Mouse (Mus musculus): ENCODE results near the gene Olfr316. TPM values are rescaled to one million over a fixed set of nuclear protein-coding genes. Genes with fewer than 3 reads are reported as not detected.
"Not testable (repeated sequence)": the region's sequence is repeated elsewhere in the genome, so short reads cannot be mapped to it uniquely, and the experiment has no call there.

The Olfr316 gene
- total RNA-seq (2022) = not detected

DNA sequence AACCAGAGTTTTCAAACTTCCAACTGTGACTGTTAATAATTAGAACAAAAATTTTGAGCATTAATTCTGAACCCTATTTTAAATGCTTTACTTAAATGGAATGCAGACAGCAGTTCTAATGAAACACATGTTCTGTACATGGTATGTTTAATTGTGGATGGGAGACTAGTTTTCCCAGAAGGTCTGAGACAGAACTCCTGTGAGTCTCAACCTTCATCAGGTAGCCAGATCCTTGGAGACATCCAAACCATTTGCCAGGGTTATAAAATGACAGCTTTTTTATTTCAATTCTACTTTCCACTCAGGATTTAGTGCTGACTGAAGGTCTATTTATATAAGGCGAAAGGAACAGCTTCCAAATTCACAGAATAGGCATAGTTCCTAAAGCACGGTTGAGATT lies at the start of gene Olfr316:
Gene Olfr316 (plus strand): TSS at position 301 of the 400 bp plus-strand sequence.
- DNase-seq = no peak

DNA sequence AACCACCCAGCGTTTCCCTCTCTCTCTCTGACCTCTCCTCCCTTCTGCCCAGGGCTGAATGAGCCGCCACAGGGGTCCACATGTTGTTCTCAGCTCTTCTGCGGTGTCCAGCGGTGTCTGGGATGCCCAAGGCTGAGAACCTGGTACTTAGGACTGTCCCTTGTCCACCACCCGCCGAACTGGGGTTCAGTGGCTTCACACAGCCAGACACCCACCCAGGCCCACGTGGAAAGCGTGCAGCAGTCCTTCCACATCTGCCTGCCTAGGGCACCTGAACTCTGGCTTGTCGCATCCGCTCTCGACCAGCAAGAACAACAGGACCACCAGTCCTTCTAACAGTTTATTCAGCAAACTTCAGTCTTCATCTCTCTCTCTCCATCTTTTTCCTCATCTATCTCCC lies 43.4 kb upstream of the Olfr316 start:
- no peak for DNase-seq

DNA sequence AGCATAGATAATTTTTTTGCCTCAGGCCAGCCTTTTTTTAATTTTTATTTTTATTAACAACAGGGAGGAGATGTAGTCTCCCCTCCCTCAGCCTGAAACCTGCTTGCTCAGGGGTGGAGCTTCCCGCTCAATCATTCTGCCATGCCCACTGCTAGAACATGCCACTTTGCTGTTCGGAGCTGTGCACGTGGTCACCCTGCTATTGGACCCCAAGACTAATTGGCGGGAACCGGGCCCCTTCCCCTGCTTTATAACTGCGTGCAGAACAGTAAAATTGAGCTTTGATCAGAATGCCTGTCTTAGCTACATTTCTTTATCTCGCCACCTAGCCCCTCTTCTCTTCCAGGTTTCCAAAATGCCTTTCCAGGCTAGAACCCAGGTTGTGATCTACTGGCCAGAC lies 34.8 kb upstream of the Olfr316 start:
- not testable (repeated sequence) for DNase-seq

DNA sequence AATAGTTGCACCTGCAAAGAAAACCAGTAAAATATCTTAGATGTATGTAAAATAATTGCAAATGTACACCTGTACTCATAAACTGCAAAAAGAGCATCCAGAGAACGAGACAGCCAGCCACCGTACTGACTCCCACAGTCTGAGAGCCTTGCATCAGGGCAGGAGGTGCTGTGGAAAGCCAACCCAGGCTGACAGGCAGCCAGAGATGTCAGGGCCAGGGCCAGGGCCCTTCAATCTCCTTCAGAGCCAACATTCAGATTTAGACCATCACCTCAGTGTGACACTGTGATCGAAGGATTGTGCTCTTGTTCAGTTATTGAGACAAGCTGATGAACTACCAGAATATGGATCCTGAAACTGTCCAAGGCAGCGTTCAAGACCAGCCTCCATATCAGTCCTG lies 32.8 kb upstream of the Olfr316 start:
- no peak for DNase-seq

DNA sequence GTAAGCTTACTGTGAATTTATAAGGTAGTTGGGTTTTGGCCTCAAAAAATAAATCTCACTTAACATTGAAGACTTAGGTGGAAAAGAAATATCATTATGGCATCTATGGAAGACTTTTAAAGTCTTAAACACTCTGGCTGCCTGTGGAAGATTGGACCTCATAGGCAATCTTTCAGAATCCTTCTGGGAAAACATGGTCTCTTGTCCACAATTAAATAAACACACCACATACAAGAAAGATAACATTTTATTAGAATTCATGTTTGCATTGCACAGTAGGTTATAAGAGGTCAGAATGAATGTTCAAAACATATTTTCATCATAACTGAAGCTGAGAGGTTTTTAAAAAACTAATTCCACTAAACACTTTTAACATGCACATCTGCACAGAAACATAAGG lies 28.6 kb upstream of the Olfr316 start, which contains the start of gene Olfr318:
Gene Olfr318 (minus strand): TSS at position 101 of the 400 bp plus-strand sequence.
- DNase-seq = no peak

DNA sequence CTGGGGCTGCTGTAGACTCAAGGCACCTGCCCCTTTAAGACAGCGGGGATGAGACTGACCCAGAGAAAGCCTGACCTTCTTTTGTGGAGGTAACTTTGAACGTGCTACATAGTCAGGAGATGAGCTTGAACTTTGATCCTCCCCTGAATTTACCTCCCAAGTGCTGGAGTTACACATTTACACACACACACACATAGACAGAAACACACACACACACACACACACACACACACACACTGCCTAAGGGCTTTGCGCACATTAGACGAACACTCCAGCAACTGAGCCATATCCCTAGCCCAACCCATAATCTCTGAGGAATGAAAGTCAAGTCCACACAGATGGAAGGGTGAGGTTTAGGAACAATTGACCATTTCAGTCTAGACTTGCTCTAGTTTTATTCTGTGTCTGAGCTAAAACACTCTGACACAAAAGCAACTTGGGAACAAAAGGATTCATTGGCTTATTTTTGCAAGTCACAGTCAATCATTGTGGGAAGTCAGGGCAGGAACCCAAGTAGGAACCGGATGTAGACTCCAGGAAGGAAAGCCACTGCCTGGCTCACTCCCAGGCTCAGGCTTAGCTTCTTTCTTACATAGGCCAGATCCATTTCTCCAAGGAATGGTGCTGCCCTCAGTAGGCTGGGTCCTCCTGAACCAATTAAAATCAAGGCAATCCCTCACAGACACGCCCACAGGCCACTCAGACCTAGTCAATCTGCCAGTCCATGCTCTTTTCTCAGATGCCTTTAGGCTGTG lies 24.5 kb upstream of the Olfr316 start:
- DNase-seq = not testable (repeated sequence)

DNA sequence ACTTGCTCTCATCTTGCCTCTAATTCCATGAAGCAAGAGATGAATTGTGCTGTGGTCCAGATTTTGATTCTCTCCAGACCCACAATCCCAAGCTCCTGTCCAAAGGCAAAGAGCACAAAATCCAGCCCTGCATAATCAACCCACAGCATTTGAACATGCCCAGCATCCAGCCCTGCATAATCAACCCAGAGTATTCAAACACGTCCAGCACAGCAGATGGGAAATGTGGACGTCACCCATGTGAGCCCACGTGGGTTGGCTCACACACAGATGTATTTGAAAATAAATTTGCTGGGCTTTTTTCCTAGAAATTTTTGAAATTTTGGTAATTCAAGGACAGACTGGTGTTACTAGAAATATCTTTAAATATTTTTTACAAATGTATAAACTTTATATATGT lies 19.2 kb upstream of the Olfr316 start:
- DNase-seq = no peak

DNA sequence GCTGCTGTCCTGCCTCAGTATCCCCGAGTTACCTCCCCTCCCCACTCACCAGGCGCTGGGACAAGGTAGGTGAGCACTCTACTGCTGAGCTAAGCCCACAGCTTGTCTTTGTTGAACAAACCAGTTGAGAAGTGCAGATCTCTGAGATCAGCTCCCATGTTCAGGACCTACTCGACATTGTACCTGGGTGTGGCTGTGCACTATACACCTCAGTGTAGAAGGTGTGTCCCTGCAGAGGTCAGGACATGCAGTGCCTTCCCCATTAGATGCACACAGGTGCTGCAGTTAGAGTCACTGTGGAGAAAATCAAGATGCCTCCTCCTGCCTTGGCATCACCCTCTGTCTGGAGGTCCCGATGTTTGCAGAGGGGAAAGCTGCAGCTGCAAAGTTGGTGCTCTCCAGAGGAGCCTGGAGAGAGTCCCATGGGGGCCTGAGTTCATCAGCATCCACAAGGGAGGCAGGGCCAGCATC lies 13.7 kb upstream of the Olfr316 start, which contains the start of gene Olfr317:
Gene Olfr317 (minus strand): TSS at position 421 of the 471 bp plus-strand sequence.
- DNase-seq = no peak

DNA sequence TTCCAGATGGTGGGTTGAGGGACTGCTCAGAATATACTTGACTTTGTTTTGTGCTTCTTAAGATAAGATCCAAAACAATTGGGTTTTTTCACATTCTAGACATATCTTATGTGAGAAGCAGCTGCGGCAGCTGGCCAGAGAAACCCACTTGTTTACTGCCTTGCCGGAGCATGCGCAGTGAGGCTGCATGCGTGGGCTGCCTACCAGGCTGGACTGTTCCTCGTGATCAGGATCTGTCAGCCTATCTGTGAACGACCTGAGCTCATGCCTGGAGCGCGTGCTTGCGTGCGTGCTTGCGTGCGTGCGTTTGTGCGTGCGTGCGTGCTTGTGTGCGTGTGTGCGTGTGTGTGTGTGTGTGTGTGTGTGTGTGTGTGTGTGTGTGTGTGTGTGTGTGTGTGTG lies 1.4 kb upstream of the Olfr316 start:
- not testable (repeated sequence) for DNase-seq

DNA sequence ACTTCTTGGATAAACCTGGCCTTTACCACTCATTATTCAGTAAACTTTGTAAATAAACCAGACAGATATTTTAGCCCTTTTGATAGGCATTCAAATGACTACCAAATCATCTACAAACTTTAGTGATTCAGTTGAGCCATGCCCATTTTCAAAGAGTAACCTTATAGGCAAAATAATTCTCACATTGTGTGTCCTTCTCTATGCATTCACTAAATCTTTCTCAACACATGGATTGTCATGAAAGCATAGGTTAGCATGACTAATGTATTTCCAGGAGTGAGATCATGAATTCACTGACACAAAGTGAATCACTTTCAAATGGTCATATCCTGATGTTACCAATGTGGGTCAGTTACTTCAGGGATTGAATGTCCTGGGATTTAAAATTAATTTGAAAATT lies 20.4 kb downstream of the Olfr316 start, which contains the start of gene Olfr315:
Gene Olfr315 (plus strand): TSS at position 301 of the 400 bp plus-strand sequence.
- no peak for DNase-seq

DNA sequence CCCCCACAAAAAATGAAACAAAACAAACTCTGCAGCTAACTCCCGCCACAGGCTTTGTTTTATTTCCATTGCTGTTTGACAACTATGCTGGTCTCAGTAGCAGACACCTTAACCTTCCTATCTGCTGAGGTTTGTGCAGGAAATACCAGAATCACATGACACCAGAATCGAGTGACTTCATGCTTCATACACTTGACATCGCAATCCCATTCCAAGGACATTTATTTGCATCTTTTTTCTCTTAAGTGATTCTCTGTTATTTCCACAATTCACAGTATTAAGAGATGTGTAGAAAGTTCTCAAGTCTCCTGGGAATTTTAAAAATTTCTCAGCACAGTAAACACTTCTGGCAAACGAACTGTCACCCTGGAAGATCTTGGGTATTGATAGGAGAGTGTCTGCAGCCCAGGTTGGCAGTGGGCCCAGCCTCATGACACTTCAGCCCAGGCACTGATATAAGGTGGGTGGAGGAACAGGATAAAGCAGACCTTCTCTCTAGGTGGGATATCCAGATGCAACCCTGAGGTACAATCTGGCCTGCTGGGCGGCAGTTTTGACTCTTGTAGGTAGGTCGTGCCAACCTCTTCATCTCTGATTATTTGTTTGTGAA lies 30.1 kb downstream of the Olfr316 start, which contains the start of gene Olfr314:
Gene Olfr314 (plus strand): TSS at position 473 of the 610 bp plus-strand sequence.
- no peak for DNase-seq

DNA sequence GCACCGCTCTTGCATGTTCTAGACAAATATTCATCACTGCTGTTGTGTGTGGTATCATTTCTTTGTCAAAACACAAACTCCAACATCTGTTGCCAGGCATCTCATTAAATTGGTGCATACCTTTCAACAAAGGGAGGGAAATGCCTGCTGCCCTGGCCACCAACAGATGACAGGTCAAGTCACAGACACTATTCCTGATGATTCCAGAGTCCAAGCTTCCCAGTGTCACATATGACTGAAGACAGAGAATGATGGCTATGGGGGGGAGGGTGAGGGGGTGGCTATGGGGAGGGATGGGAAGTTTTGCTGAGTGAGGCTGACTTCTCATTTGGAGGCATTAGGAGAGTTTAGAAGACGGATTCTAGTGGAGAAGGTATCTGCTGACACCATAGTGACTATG lies 31.6 kb downstream of the Olfr316 start:
- DNase-seq = no peak

DNA sequence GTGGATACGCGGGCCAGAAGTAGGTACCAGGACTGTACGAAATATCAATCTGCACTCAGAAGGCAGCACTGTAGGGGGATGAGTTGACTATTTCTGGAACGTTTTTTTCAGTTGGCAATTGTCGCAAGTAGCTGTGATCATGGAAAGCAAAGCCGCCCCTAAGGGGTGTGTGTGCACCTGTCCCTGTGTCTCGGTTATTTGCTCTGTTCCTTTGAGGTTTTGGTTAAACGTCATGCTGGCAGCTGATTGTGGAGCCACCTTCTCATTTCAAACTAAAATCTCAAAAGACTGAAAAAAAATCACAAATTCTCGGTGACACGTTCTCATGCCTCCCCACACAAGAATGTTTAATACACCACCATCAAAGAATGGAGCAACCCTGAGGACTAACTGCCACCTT lies 35.1 kb downstream of the Olfr316 start:
- no peak for DNase-seq

DNA sequence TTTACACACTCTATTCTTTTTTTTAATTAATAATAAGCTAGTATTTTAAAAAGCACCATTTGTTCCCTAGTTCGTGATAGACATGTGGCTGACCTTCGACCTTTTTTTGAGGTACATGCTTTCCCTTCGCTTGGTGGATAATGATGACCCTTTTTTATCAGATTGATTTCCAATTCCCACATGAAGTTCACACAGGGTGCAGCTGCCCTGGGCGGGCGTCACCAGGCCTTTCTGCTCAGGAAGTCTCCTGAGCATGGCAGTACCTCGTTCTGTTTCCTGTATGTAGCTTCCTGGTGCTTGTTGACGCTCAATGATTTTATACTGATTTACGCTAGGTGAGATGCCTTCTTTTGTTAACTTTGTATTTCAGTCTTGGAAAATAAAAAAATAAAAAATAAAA lies 35.8 kb downstream of the Olfr316 start:
- DNase-seq = no peak

DNA sequence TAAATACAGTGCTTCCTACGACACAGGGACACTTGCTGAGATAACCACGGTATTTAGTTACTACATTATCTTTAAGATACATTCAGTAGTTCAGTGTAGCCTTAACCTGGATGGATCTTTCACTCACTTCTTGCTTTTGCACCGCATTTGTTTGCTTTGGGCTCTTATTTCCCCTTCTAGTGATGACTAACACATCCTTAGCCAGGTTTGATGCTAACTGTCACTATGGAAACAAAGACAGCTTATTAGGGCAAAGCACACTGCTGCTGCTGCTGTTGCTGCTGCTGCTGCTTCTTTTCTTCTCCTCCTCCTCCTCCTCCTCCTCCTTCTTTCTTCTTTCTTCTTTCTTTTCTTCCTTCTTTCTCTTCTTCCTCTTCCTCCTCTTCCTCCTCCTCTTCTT lies 37.0 kb downstream of the Olfr316 start:
- DNase-seq = no peak

DNA sequence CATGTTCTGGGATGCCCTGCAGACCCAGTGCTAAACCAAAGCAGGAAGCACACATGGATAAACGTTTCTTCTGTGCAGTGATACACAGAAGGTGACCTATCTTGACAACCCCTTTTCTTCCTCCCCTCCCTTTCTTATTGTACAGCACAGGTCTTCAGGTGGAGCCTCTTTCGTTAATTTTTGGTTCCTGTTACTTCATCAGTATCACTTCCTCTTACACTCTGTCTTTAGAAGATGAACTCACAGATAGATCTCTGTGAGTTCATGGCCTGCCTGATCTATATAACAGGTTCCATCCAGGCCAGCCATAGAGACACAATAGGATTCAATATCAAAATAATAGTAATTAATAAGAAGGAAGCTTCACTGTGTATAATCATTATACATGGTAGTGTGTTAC lies 37.5 kb downstream of the Olfr316 start:
- no peak for DNase-seq

DNA sequence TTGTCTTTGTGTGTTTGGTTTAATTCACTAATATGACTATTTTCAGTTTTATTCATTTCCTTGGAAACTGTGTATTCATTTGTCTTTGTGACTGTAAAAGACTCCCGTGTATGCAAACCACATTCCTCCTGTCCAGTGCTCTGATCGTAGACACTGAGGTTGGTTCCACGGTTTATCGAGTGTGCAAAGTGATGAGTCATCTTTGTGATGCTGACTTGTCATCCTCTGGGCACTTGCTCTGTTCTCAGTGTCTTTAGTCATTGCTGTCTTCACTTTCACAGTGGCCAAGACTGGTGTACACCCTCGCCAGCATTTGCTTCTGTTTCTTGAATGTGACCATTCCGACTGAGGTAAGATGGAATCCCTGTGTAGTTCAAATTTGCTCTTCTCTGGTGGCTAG lies 38.1 kb downstream of the Olfr316 start:
- DNase-seq = no peak

DNA sequence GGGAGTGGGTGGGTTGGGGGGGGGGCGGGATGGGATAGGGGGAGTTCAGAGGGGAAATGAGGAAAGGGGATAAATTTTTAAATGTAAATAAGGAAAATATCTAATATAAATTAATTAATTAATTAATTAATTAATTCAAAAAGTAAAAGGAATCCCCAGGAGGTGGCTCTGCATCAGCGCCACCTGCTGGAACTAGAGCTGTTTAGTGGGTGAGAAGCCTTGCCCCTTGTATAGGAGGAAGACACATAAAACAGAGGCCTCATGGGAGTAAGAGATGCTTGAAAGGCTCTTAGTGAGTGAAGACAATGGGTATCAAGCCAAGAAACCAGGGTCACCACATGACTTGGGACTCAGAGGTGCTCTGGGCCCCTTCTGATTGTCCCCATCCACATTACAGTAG lies 43.3 kb downstream of the Olfr316 start:
- DNase-seq = no peak

DNA sequence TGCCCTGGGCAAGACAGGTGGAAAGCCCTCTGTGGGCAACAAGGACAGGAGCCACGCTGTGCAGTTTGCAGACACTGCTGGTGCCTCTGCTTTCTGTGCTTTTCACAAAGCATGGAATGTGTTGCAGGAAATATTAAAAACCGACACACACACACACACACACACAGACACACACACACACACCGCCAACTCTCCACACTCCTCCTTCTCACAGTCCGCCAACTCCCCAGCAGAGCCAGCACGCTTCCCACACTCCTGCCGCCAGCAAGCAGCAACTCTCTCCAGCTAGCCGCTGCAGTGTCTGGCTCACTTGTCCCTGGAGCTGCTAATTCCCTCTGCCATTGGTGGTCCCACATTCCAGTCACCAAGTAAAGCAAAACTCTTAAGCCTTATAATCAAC lies 44.3 kb downstream of the Olfr316 start:
- no peak for DNase-seq

DNA sequence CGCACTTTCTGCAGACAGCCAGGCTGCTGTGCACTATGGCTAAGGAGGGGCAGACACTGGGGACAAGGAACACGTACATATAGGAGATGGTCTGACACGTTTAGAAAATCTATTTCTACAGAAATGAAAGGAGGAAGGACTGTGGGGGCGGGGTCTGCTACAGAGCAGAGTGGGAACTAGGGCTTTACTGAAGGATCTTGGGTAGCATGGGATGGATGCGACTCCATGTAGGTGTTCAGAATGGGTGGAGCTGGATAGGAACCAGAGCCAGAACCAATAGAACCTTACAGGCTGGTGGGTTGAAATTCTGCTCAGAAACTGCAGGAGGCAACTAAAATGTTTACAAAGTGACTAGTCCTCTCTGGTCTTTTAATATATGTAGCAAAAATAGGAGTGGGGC lies 47.2 kb downstream of the Olfr316 start:
- DNase-seq = no peak

DNA sequence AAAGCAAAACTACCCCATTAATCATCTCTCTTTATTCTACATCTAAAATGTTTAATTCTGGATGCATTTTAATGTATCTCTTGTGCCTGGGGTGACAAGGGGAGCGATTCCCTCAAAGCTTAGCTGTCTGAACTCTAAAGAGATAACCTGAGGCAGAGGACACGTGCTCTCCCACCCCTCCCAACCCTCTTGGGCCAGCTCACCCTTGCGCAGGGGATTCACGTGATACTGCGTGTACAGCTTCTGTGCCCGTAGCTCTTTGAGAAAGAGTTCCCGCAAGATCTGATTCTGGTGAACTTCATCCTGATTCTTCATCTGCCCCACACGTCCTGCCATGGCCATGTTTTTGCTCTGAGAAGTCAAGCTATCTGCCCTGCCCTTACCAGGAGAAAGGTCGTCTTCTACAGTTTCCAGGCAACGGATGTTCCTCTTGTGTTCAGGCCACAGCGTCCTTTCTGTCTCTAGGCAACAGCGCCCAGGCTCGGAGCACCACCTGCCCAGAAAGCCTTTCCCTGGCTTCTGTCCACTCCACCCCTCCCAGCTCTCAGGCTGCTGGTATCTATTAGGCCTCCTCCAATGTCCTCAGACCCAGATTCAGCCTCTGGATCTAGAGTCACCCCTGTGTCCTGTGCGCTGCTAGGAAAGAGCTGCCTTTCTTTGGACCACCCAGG lies 49.2 kb downstream of the Olfr316 start, which contains the start of gene Fam183b:
Gene Fam183b (minus strand): TSS at position 403 of the 671 bp plus-strand sequence.
- DNase-seq = no peak

DNA sequence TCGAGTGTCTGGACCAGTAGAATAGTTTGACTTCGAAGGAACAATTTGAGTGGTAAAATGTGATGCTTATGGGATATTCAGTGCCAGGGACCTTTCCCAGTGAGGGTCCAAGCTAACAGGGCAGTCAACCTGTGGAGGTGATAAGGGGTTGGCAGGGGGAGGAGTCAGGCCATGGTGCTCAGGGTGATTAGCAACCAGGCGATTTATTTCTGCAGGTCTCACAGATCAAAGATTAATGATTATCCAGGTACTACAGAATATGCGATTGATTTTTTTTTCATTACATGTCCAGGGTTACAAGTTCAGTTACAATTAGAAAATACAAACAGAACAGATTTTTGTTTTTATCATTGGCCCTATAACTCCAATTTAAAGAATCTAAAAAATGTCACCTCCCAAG lies 51.3 kb downstream of the Olfr316 start:
- DNase-seq = no peak

DNA sequence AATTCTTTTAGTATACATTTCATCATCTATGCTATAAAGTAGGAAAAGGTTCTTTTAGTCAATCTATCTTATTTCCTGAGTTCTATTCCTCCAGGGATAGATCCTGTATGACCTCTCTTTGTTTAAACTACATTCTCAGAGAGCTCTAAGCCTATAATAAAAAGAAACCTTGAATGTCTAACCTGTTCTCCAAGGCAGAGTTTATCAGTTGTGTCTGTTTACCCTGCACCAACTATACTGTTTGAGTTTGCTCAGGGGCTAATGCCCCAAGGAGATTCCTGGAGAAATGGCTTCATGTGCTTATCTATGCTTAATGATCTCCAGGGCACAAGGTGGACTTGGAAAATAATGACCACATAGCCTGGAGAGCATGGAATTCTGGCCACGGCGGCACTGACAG lies 51.9 kb downstream of the Olfr316 start:
- DNase-seq = no peak

All from adrenal gland, adult 8-10 months (tissue).